Mouse (Mus musculus) gastrocnemius, postnatal 36 days (tissue): Measurements from ENCODE around the gene Fbxl20. TPM values are rescaled to one million over a fixed set of nuclear protein-coding genes. Genes with fewer than 3 reads are reported as not detected.

ENCODE experiments used
- DNase-seq, 2 experiments: peaks; one replicate each; pipeline ENCODE4 v3.0.0; 2022
- intact Hi-C: fragments of 180-260 bp; cut with DNase I; formaldehyde crosslinking; loops from one replicate; pipeline ENCODE4 v1.15.1; 2025
- total RNA-seq, 2 experiments: library from RNA; stranded (reverse); gene quantifications; 2 replicates each; pipeline ENCODE4 v1.2.3; 2021

Gene Fbxl20
- total RNA-seq, 2 experiments from 2014 or later: 7.8 to 14.2 TPM

GRCm38 (mm10) chr11:98052129-98052988, 97.8 kb downstream of the Fbxl20 start:
- intact Hi-C loops: no loop called here

DNA sequence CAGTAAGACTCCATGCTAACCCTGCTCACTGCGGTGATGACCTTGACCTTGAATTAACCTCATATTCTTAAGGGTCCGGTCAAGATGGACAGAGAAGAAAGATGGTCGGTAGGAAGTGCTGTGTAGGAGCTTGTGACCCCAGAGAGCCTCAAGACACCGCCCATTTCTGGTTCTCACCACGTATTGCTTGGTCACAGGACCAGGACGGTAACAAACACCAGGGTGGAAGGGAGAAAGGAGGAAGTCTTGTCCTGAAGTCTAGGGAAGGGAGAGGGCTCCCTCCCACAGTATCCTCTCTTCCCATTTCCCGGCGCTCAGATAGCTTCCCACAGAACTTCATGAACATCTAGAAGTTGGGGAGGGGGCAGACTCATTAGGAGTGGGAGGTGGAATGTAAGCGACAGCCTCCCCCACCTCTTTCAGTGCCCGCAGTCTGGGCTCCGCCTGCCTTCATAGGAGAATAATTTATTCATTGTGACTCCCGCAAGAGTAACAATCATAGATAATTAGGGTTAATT, 98.5 kb downstream of the Fbxl20 start:
- intact Hi-C loops: no loop called here

More at GRCm38 (mm10) chr11:98052129-98052988, 97.8 kb downstream of the Fbxl20 start:
- DNase-seq: no peak

DNA sequence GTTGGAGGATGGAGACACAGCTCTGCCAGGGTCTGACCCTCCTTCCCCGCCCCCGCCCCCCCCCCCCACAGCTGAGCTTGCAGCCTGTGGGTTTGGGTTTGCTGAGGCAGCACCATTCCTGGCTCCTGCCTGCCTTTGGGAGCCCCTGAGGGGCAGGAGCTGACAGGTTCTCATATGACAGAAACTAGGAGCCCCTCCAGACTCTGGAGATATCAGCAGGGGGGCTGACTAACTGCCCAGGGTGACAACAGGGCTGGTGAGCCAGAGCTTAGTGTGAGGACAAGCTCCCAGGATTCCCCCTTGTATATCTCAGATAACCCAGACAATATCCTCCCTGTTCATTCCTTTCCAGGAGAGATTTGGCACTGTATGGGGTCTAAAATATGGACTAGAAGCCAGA, 99.3 kb downstream of the Fbxl20 start:
- intact Hi-C loops: no loop called here
- no peak for DNase-seq

More for the DNA sequence above, 98.5 kb downstream of the Fbxl20 start:
- no peak for DNase-seq

- intact Hi-C loops: no loop called here
- no peak for DNase-seq
Measured at GRCm38 (mm10) chr11:98050520-98050815, 99.7 kb downstream of the Fbxl20 start.

GRCm38 (mm10) chr11:98049672-98050519, 100.3 kb downstream of the Fbxl20 start:
- intact Hi-C loops: no loop called here
- no peak for DNase-seq

DNA sequence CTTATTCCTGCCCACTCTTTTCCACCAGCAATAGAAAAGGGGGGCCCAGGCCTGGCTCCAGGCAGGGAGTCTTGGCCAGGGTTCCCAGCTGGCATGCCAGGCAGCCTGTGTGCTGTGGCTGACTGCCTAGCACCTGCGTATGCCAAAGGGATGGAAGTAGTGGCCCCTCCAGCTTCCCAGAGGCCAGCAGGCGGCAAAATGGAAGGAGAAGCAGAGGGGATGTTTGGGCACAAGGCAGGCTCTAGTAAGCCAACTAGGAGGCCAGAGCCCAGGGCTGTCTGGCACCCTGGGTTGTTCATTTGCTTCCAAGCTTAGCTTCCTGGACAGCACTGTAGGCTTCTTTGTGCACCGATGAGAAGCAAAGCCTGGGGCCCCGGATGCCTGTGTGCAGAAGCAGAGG, 102.5 kb downstream of the Fbxl20 start:
- intact Hi-C loops: no loop called here
- peak in 1 of 2 experiments; percentile 46 for DNase-seq

DNA sequence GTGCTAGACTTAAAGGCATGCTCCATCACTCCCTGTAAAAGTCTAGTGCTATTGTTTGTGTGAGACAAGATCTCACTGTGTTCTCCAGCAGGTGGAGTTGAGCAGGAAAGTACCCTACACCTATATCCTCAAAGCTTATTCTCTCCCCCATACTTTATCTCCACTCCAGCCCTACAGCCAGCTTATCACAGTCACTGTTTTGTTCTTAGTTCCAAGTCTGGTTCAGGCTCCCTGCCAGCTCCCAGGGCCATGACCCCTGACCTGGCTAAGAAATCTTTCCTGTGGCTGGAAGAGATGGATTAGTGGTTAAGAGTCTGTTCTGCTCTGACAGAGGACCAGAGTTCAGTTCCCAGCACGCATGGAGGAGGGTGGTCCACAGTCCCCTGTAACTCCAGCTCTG, 103.7 kb downstream of the Fbxl20 start:
- DNase-seq: no peak
- intact Hi-C loops: no loop called here

DNA sequence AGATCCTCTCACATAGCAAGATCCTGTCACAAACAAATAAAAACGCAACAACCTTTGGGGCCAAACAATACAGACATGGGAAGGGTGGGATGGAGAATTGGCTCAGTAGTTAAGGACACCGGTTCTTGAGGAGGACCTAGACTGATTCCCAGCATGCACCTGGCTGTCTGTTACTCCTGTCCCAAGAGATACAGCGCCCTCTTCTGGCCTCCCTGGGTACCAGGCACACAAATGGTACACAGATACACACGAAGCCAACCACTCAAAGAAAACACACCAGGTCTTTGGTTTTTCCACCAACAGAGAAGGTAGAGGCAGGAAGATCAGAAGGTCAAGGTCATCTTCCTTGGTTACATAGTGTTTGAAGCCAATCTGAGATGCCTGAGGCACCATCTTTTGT, 104.6 kb downstream of the Fbxl20 start:
- intact Hi-C loops: no loop called here
- DNase-seq: no peak

GRCm38 (mm10) chr11:98044074-98044473, 106.1 kb downstream of the Fbxl20 start:
- no peak for DNase-seq
- intact Hi-C loops: no loop called here

DNA sequence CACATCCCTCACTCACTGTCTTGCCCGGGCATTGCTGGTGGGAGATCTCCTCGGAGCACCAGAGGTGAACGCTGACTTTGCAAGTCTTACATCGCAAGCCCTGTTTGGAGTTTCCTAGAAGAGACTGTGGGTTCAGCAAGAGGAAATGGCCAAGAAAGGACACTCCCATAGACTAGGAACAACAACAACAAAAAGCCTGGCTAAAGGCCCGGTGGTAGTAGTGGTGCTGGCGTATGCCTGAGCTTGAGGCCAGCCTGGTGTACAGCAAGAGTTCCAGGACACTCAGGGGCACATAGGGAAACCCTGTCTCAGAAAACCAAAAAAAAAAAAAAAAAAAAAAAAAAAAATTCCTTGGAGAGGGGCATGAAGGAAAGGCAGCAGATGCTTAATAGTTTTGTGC, 107.5 kb downstream of the Fbxl20 start:
- intact Hi-C loops: loop anchor here (2.0 kb wide), 1 partner anchor 20 kb away; no protein-coding TSS in a partner anchor

GRCm38 (mm10) chr11:98040975-98041374, 109.2 kb downstream of the Fbxl20 start:
- intact Hi-C loops: no loop called here
- DNase-seq: no peak

More for the DNA sequence above, 107.5 kb downstream of the Fbxl20 start:
- no peak for DNase-seq

DNA sequence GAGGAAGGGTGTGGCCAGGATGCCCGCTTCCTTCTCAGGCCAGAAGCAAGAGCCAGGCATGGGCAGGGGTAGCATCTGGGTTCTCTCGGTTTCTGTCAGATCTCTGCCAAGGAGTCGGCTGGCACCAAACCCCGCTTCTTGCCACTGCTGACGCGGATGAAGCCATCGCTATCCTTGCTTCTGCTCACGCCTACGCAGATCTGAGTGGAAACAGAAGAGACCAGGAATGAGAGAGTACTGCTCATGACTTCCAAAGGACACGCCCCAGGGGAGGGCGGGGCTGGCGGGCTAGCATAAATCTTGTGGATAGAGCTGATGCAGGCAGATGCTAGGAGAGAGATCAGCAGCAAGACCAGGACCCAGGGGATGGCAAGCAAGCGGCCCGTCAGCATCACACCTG, 112.3 kb downstream of the Fbxl20 start:
- DNase-seq: no peak
- intact Hi-C loops: no loop called here

DNA sequence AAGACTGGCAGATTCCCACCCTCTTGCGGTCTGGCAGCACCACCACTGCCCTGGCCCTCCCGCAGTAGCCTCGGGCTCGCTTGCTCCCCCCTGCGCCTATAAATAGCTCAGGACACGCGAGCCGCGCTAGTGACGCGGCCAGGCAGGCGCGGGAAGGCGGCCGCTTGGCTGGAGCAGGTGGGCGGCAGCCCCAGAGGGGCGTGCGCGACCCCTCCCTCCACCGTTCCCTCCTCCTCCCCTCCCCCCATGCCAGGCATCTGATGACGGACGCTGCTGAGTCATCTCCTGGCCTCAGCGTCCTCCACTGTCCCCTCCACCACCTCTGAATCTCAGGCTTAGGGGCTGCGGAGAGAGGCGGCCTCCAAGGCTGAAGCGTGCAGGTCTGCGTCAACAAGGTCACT, 114.2 kb downstream of the Fbxl20 start:
- intact Hi-C loops: no loop called here
- DNase-seq: peak in 1 of 2 experiments; percentile 35

- DNase-seq: no peak
- intact Hi-C loops: no loop called here
Measured at GRCm38 (mm10) chr11:98034840-98035239, 115.4 kb downstream of the Fbxl20 start.

GRCm38 (mm10) chr11:98034061-98034460, 116.1 kb downstream of the Fbxl20 start:
- intact Hi-C loops: no loop called here
- DNase-seq: no peak

Other genes starting within 250 kb of the Fbxl20 start
- 1 to 10 TPM; 2.8 to 3.7 TPM for gene Plxdc1, start 164.0 kb downstream of the Fbxl20 start, total RNA-seq
- gene Arl5c, start 154.2 kb downstream of the Fbxl20 start, total RNA-seq: under 1 TPM; 0.32 to 0.79 TPM
- 100 to 1,000 TPM; 215 to 243 TPM for gene Cacnb1, start 127.4 kb downstream of the Fbxl20 start, total RNA-seq
- 100 to 1,000 TPM; 368 to 452 TPM for gene Rpl19, start 123.7 kb downstream of the Fbxl20 start, total RNA-seq
- gene Stac2, start 96.9 kb downstream of the Fbxl20 start, total RNA-seq: under 1 TPM; 0.07 to 0.15 TPM
- gene Med1, start 42.9 kb upstream of the Fbxl20 start, total RNA-seq: 10 to 100 TPM; 20.6 to 24.5 TPM
- gene Cdk12, start 52.7 kb upstream of the Fbxl20 start, total RNA-seq: 10 to 100 TPM; 12.7 to 15.0 TPM
- not detected for gene Neurod2, start 179.2 kb upstream of the Fbxl20 start, total RNA-seq
- not detected for gene Ppp1r1b, start 198.0 kb upstream of the Fbxl20 start, total RNA-seq
- gene Stard3, start 208.0 kb upstream of the Fbxl20 start, total RNA-seq: 10 to 100 TPM; 10.3 to 14.7 TPM
- 1,000 to 10,000 TPM; 3,291 to 4,304 TPM for gene Tcap, start 233.4 kb upstream of the Fbxl20 start, total RNA-seq
- 1 to 10 TPM in 1 of 2 experiments, under 1 TPM in 1; 0.89 to 2.1 TPM for gene Pnmt, start 236.0 kb upstream of the Fbxl20 start, total RNA-seq